Mouse (Mus musculus) left cerebral cortex, postnatal 25 days (tissue): ENCODE results near the gene Dnajb11. TPM values are rescaled to one million over a fixed set of nuclear protein-coding genes. Genes with fewer than 3 reads are reported as not detected.
A peak's percentile ranks its signal among the peaks of the same experiment; 100 is the strongest.

Source experiments
- DNase-seq, 2 experiments: peaks; one replicate each; pipeline ENCODE4 v3.0.0; 2022; ENCODE audit warnings: low spot score in 2 of 2, mixed read lengths in 1 of 2
- intact Hi-C: fragments of 180-260 bp; cut with DNase I; formaldehyde crosslinking; loops from one replicate; pipeline ENCODE4 v1.15.1; 2025
- total RNA-seq, 2 experiments: library from RNA; stranded (reverse); gene quantifications; 2 replicates each; pipeline ENCODE4 v1.2.3; 2021

Gene Dnajb11
- total RNA-seq, 2 experiments from 2014 or later, result 78.6 to 82.0 TPM

DNA sequence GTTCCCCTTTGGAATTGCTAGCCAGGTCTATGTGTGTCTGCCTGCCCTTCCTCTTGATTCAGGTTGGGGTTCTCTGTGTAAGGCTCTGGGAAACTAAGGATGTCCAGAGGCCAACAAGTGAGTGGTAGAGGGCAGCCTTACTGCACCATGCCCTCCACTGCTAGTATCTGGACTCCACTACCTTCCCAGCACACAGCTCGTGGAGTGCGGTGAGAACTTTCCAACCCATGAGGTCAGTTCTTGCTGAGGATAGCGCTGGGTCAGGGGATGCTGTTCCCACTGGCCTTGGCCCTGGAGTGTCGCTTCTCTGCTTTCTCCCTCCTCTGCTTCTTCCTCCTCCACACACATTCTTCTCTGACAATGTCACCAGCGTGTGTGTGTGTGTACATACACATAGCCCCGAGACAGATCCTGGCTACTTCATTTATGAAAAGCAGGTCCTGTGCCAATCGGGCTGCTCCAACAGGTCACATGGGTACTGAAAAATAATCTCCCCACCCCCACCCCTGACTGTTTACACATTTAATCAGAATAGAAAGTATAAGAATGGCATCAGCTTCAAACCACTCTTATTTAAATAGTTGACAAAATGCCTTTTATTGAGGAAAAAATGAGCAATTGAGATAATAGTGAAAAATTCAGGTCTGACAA, 22.4 kb downstream of the Dnajb11 start:
- no peak for DNase-seq
- intact Hi-C loops, result loop anchor here (5.0 kb wide), 1 partner anchor 72 kb away; the partner anchor contains the start of gene Hrg

DNA sequence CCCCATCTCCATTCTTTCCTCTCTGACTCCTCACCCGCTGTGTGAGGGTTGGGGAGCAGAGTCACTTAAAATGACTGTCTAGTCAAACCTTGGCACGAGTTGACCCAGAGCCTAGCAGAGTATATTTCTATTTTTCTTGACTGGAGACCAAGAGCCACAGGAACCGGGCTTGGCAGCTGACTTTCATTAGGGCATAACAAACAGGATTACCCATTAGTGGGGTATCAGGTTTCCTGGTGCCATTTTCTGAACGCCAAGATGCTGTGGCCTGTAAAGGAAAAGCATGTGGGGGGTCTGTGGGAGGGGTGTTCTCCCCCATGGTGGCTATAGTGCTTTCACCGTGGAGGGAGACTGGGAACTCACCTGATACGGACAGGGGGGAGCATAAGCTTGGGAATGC, 23.3 kb downstream of the Dnajb11 start:
- intact Hi-C loops, result loop anchor here (5.0 kb wide), 1 partner anchor 71 kb away; the partner anchor contains the start of gene Hrg
- no peak for DNase-seq

DNA sequence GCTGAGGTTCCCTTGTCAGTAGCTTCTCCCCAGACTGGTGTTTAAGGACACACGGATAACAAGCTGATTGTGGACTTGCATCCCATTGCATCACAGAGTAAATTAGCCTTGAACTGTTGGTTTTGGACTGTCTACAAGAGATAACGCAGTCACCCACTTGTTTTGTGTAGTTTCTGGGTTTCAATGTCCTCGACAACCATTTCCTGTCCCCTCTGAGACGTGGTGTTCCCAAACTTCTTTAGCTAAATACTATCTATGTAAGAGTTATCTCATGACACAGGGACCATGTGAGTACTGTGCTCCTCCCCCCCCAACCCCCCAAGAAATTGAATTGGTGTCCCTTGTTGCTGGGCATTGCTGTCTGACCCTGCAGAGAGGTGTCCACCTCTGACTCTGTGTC, 23.8 kb downstream of the Dnajb11 start:
- intact Hi-C loops, result loop anchor here (5.0 kb wide), 1 partner anchor 71 kb away; the partner anchor contains the start of gene Hrg
- DNase-seq, result no peak

DNA sequence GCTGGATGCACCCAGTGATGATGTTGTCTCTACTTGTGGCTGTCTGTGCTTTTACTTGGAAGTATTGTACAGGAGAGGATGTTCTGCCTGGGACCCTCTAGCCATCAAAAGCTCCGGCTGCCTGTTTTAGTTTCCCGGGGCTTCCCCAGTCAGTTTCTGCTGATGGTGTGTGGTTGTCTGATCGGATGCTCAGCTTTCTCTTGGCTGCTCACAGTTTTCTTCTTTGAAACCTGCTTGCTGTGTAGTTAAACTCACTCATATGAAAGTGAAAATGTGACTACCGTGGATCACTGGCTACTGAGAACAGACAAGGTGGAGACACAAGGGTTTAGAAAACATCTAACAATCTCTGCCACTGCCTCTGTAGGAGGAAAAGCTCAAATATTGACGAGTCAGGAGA, 25.8 kb downstream of the Dnajb11 start:
- intact Hi-C loops, result loop anchor here (5.0 kb wide), 1 partner anchor 69 kb away; the partner anchor contains the start of gene Hrg

DNA sequence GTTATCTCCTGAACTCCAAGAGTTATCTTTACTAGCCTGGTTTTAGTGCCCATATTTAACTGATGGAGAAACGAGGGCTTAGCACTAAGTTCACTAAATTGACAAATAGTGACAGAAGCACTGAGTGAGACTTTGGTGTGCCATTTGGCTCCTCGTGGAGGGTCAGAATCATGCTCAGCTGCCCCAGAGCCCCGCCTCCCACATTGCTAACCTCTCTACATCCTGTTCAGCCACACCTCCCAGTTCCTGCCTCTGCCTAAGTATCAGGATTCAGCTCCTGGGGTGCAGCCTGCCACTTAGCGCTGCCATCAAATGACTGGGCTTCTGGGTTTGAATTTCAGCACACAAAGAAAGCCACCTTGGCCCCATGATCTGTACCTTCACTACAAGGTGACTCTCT, 27.7 kb downstream of the Dnajb11 start:
- no peak for DNase-seq
- intact Hi-C loops, result no loop called here

More for the DNA sequence above, 25.8 kb downstream of the Dnajb11 start:
- no peak for DNase-seq

DNA sequence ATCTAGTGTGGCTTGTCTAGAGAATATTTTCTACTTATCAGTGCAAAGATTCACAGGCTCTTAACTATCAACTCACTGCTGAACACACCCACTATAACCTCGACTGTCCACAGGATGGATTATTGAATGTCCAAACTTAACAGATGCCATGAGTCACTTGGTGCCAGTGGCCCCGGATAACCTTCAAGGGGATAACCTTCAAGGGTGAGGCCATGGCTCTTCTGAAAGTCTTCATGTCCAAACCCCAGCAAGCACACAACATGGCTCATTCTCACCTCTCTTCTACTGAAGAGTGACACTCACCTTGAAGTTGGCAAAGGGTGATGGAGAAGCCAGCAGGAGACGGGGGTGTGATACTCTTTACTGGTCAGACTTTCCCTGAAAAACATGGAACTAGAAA, 29.1 kb downstream of the Dnajb11 start:
- DNase-seq, result no peak
- intact Hi-C loops, result no loop called here

DNA sequence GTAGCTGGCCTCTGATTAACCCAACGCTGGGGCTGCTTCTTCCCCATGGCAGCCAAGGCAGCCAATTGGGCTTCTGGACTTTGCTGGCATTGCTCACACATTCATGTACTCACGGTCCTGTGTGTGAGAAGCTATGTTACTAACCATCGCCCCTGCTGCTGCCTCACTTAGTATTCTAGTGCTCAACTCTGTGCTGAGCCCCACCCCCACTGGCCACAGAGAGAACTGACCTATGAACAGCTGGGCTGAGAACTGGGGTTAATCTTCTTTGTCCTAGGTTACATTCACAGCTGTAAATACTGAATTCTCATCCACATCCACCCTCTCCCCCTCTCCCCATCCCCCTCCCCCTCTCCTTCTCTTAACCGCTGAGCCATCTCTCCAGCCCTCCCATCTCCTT, 31.2 kb downstream of the Dnajb11 start:
- no peak for DNase-seq
- intact Hi-C loops, result no loop called here

DNA sequence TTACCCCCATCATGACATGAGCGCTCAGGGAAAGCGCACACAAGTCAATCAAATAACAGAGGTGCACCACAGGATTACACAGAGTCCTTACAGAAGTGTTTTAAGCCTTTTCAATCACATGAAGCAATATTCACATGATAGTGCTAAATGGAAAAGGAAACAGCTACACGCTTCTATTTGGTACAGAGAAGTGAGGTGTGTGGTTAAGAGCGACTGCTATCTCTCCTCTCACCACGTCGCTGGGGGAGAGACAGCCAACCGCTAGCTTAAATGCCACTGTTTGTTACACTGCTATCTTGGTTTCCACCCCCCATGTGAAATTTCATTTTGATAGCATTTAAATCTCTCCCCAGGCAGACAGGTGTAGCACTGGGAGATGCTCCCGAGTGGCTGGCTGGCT, 32.1 kb downstream of the Dnajb11 start:
- intact Hi-C loops, result no loop called here
- DNase-seq, result no peak

DNA sequence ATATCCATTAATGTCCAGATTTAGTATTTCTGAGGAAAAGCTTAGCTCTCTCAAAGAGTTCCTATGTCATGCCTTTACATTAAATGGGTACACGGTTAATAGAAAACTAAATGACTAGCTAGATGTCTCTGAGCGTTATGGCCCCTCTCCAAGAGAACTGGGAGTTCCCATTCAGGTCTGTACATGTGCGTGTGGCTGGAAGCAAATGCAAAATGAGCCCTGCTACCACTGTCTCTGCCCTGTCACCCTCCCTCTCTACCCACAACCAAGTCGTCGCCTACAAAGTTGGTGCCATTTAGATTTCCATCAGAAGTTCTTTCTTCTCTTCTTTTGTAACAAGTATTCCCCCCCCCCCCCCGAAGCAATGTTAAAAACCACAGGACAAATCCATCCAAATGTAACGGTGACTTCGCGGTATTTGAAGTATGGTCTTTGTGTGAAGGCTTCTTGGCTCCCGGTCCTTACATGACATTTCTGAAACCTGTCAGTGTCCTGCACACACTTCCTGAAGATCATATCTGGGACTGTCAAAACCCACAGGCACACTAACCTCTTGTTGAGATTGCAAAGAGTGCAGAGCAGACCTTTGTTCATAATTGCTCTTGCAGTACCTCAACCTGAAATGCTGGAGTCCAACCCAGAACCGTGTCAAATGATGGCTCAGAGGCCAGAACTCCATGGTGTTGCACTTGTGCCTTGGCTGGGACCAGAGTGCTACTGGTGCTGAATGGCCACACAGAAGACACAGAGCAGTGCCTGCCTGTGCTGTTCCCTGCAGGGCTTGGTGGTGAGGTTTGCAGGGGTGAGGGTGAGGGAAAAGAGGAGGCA, 33.3 kb downstream of the Dnajb11 start, which contains the start of gene Ahsg:
TSS of gene Ahsg (plus strand) at position 595 of the 828 bp plus-strand sequence.
- intact Hi-C loops, result no loop called here
- DNase-seq, result no peak

DNA sequence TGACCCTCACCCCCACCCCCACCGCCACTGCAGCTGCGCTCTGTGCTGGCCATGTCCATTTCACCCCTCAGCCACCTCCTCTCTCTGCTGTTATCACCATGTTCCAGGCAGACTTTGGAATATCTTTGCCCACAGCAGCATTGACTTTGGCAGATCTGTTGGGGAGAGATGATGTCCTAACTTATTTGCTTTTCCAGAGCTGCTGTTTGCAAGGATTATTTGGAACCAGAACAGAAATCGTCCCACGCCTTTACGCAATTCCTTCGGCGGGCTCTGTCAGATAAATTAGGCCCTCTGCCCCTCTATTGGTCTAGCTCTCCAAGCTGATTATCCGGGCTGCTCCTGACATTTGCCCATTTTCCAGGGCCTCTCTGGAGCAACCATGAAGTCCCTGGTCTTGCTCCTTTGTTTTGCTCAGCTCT, 34.1 kb downstream of the Dnajb11 start:
- no peak for DNase-seq
- intact Hi-C loops, result no loop called here

DNA sequence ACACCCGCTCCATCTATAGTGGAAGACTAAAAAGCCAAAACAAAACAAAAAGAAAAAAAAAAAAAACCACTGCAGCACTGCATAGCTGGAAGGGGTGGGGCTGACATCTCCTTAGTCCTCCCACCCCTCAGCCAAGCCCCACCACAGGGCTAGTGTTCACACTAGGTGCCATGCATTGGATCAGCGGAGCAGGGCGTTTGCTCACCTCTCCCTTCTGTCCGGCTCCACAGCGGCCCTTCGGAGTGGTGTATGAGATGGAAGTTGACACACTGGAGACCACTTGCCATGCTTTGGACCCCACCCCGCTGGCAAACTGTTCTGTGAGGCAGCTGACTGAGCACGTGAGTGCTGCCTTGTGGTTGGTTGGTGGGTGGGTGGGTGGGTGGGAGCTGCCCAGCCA, 36.5 kb downstream of the Dnajb11 start:
- intact Hi-C loops, result no loop called here

DNA sequence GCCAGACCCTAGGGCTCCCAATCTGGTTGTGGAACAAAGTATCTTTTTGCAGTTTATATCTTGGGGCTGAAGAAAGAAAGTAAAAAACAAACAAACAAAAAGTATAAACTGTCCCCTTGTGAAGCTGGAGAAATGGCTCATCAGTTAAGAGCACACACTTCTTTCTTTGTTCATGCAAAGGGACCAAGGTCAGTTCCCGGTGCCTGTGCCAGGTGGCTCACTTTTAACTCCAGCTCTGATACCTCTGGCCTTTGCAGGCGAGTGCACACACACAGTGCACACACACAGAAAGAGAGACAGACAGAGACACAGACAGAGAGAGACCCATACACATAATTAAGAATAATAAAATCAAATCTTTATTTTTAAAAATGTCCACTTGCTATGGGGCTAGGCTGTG, 39.0 kb downstream of the Dnajb11 start:
- intact Hi-C loops, result no loop called here
- DNase-seq, result no peak

More for the DNA sequence above, 36.5 kb downstream of the Dnajb11 start:
- DNase-seq, result no peak

DNA sequence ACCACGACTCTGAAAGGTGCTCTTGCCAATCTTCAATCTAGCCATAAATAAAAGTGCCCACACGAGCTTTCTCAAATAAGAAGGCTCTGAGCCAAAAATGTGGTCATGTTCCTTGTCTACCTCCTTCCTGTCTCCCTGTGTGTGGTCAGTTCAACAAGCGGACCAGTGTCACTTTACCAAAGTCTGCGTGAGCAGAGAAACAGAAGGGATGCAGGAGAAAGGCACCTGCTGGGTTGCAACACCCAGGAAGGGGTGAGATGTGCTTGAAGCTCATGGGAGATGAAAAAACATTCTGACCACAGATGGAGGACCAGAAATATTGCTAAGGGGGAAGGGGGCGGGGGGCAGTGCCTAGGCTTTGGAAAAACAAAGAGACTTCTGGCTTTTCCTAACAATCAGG, 41.7 kb downstream of the Dnajb11 start:
- no peak for DNase-seq
- intact Hi-C loops, result no loop called here

DNA sequence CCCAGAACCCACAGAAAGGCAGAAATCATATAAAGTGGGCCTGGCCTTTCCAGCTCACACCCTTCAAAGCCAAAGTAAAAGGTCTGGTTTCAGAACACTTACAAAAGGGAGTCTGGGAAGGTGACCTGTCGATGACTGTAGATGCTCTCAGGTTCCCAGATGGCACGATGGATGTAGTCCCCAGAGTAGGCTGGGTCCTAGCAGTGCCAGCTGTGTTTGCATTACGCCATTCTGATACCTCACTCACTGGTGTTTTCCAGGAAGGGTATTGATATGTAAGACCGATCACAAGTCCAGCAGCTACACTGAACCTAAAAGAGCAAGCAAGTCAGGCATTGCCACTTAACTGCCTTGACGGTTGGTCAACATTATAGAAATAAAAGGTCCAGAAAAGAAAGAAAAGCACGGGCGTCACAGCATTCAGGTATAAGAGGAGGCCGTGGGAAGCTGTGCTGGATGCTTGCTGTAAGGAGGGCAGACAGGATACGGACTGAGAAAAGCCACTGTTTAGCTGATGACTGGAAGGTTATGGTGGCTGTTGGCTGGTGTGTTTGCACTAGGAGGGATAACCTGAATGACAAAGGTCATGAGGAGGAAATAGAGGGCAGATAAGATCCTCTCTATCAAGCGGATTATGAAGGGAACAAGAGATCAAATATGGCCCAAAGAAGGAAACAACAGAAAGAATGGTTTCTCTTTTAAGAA, 42.4 kb downstream of the Dnajb11 start:
- intact Hi-C loops, result no loop called here
- no peak for DNase-seq

DNA sequence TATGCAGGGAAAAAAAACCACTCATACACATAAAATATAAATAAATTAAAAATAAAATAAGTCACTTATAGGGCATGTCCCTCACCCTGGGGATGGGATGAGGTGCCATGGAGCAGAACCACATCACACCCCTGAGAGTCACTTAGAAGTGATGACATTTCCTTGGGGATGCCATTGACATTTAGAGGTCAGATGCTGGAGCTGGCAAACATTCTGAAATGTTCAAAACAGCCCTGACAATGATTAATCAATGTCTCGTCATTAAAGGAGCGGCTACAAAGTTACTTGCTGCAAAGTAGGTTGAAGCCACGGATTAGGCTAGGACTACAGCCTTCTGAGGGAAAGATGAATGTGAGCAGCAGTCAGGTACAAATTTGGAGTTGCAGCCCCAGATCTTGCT, 43.7 kb downstream of the Dnajb11 start:
- DNase-seq, result no peak
- intact Hi-C loops, result no loop called here

DNA sequence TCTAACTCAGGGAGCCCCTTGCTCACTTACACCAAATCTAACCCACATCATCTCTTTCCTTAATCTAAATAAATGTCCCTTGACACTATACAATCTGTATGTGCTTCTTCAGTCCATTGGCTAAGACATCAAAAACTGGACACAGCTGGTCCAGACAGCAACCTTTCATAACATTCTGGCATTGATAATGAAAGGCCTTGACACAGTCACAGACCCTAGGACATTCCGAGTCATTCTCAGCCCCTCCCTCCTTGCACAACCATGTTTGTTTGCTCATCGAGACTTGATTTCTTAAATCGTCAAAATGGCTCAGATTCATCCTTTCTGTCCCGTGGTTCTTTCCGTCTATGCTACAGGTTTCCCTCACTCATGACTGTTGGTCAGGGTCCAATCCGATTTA, 51.6 kb downstream of the Dnajb11 start:
- intact Hi-C loops, result no loop called here
- DNase-seq, result no peak

DNA sequence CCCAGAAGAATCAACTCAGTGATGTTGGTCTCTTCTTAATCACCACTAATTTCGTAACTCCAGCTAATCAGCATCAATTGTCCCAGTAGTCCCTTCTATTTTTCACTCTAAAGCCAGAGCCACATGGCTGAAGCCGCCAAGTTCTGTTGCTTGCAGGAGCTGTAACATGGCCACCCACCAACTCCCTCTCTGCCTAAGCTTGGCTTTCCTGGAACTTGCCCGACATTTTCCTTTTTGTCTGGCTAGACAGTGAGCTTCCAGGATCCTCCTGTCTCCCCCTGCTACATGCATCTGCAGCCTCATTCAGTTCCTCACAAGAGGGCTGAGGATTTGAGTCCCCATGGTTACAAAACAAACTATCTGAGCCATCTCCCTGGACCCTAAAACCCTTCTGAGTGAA, 54.3 kb downstream of the Dnajb11 start:
- intact Hi-C loops, result no loop called here
- DNase-seq, result peak in 1 of 2 experiments; percentile 53

DNA sequence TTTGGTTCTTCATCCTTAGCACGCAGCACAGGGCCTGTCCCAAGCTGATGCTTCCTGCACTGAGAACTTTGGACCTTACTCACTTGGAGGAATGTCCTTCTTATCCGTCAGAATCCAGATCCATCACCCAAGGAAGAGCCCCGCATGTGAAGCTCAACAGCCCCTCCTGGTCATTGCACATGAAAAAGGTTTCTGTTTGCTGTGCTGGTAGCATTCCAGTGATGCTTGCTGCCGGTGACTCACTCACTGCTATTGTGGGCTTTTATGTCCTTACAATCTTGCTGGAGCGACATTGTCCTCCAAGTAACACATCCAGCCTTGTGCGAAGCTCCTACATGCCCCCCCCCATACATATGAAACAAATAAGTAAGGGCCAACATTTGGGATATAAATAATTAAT, 55.2 kb downstream of the Dnajb11 start:
- intact Hi-C loops, result no loop called here

DNA sequence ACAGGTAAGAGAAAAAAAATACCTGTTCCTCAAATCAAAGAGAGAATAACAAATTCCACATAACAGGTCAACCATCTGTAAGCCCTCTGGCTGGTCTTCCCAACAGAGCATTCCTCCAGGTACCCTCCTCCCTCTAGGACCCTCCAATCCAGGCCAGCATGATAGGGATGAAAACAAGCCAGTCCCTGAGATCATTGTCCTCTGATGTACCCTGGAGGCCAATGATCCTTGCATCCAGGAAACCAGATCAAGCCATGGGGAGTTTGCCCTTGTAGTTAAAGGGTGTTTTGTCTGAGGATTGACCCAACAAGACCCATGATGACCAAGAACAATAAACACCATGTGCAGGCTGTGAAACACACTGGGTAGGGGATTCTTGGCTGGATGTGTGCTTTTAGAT, 56.6 kb downstream of the Dnajb11 start:
- no peak for DNase-seq
- intact Hi-C loops, result no loop called here

More for the DNA sequence above, 55.2 kb downstream of the Dnajb11 start:
- DNase-seq, result peak in 1 of 2 experiments; percentile 18

DNA sequence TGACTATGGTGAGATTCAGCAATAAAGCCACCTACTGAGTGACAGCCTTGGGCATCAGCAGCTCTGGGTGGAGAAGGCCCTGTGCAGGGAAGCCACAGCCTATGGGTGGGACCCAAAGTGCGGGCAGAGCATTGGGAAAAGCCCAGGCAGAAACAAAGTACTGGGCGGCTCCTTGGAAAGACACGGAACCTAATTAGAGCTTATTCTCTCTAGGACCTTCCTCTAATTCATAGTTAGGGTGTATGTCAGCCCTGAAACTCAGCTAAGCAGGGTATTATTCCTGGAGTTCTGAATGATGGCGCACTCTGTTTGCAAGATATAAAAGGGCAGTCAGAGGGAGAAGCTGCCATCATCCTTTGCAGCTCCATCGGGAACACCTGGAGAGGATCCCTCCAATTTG, 60.4 kb downstream of the Dnajb11 start, which contains the start of gene Fetub:
TSS of gene Fetub (plus strand) at position 301 of the 400 bp plus-strand sequence.
- intact Hi-C loops, result no loop called here
- no peak for DNase-seq
